Mouse (Mus musculus) MEL (cell line): Measurements from ENCODE around the gene Lmntd1. TPM values are rescaled to one million over a fixed set of nuclear protein-coding genes. Genes with fewer than 3 reads are reported as not detected.

Experiments
- DNase-seq: peaks from one replicate; pipeline ENCODE4 v3.0.0; 2011; ENCODE audit warnings: low read depth, low spot score
- H3K27ac ChIP-seq: 2 replicates; pipeline ENCODE4 v1.5.1; 2012; ENCODE audit warnings: low read depth, mild to moderate bottlenecking, control low read depth, low read length, moderate library complexity; ENCODE audit not compliant: control insufficient read depth
- H3K27me3 ChIP-seq, 2 experiments: fragments of 150-350 bp in 1 of 2; sonication (generic) in 1 of 2; 2 replicates each; pipeline ENCODE4 v1.6.1; 2012; ENCODE audit warnings: low read length in 2 of 2, mild to moderate bottlenecking in 2 of 2, improper control_type of control experiment in 1 of 2, moderate library complexity in 1 of 2; ENCODE audit not compliant: insufficient read depth in 2 of 2, control insufficient read depth in 1 of 2
- H3K36me3 ChIP-seq, 2 experiments: 2 replicates each; pipeline ENCODE4 v1.6.1; 2012 to 2014; ENCODE audit warnings: low read length in 2 of 2, improper control_type of control experiment in 1 of 2, inconsistent platforms in 1 of 2, mild to moderate bottlenecking in 1 of 2; ENCODE audit not compliant: insufficient read depth in 2 of 2, control insufficient read depth in 1 of 2
- H3K4me1 ChIP-seq, 2 experiments: fragments of 150-350 bp in 1 of 2; sonication (generic) in 1 of 2; 2 replicates each; pipeline ENCODE4 v1.6.1; 2012; ENCODE audit warnings: low read length in 2 of 2, improper control_type of control experiment in 1 of 2, mild to moderate bottlenecking in 1 of 2; ENCODE audit not compliant: insufficient read depth in 2 of 2, control insufficient read depth in 1 of 2
- H3K4me3 ChIP-seq, 2 experiments: fragments of 150-350 bp in 1 of 2; sonication (generic) in 1 of 2; 2 replicates each; pipeline ENCODE4 v1.5.1; 2012; ENCODE audit warnings: low read depth in 2 of 2, low read length in 2 of 2, mild to moderate bottlenecking in 2 of 2, moderate library complexity in 2 of 2, control low read depth in 1 of 2, improper control_type of control experiment in 1 of 2; ENCODE audit not compliant: control insufficient read depth in 1 of 2, insufficient read depth in 1 of 2
- H3K79me2 ChIP-seq: 2 replicates; pipeline ENCODE4 v1.6.1; 2012; ENCODE audit warnings: mild to moderate bottlenecking, low read length, moderate library complexity; ENCODE audit not compliant: control insufficient read depth, poor library complexity, insufficient read depth
- H3K9ac ChIP-seq: 2 replicates; pipeline ENCODE4 v1.6.1; 2012; ENCODE audit warnings: low read depth, mild to moderate bottlenecking, control low read depth, low read length, moderate library complexity; ENCODE audit not compliant: control insufficient read depth, poor library complexity, severe bottlenecking
- H3K9me3 ChIP-seq: fragments of 150-350 bp; sonication (generic); replicated peaks from 2 replicates; pipeline ENCODE4 v1.6.1; 2012; ENCODE audit warnings: mild to moderate bottlenecking, low read length, improper control_type of control experiment, moderate library complexity; ENCODE audit not compliant: insufficient read depth
- ELF1 ChIP-seq: IDR thresholded peaks from 2 replicates; pipeline ENCODE4 v1.6.1; 2014; ENCODE audit warnings: low read depth, mild to moderate bottlenecking, inconsistent platforms, low read length, improper control_type of control experiment, moderate library complexity
- ETS1 ChIP-seq: IDR thresholded peaks from 2 replicates; pipeline ENCODE4 v1.6.1; 2012; ENCODE audit warnings: low read depth, mild to moderate bottlenecking, inconsistent platforms, low read length, improper control_type of control experiment, moderate library complexity
- GABPA ChIP-seq: IDR thresholded peaks from 2 replicates; pipeline ENCODE4 v1.6.1; 2012; ENCODE audit warnings: low read depth, mild to moderate bottlenecking, inconsistent platforms, low read length, improper control_type of control experiment, moderate library complexity
- GATA1 ChIP-seq: IDR thresholded peaks from 2 replicates; pipeline ENCODE4 v1.6.1; 2011; ENCODE audit warnings: low read depth, low read length, improper control_type of control experiment
- KAT2A ChIP-seq: conservative IDR thresholded peaks from 2 replicates; pipeline ENCODE4 v1.6.1; 2012; ENCODE audit warnings: low read depth, low read length, improper control_type of control experiment, inconsistent platforms
- MAFK ChIP-seq: IDR thresholded peaks from 2 replicates; pipeline ENCODE4 v1.6.1; 2011; ENCODE audit warnings: low read depth, mild to moderate bottlenecking, low read length, improper control_type of control experiment, borderline replicate concordance
- MAX ChIP-seq: IDR thresholded peaks from 2 replicates; pipeline ENCODE4 v1.6.1; 2011; ENCODE audit warnings: low read length, improper control_type of control experiment
- MEF2A ChIP-seq: IDR thresholded peaks from 2 replicates; pipeline ENCODE4 v1.6.1; 2014; ENCODE audit warnings: low read depth, mild to moderate bottlenecking, inconsistent platforms, low read length, improper control_type of control experiment; ENCODE audit not compliant: poor library complexity, insufficient replicate concordance, severe bottlenecking; ENCODE audit errors: extremely low read depth
- MXI1 ChIP-seq: IDR thresholded peaks from 2 replicates; pipeline ENCODE4 v1.6.1; 2011; ENCODE audit warnings: mild to moderate bottlenecking, low read depth, low read length, improper control_type of control experiment
- MYB ChIP-seq: IDR thresholded peaks from 2 replicates; pipeline ENCODE4 v1.6.1; 2011; ENCODE audit warnings: mild to moderate bottlenecking, low read depth, low read length, improper control_type of control experiment
- MYC ChIP-seq: IDR thresholded peaks from 2 replicates; pipeline ENCODE4 v1.6.1; 2011; ENCODE audit warnings: low read depth, mild to moderate bottlenecking, low read length, improper control_type of control experiment, moderate library complexity
- NELFE ChIP-seq: IDR thresholded peaks from 2 replicates; pipeline ENCODE4 v1.6.1; 2011; ENCODE audit warnings: low read depth, low read length, improper control_type of control experiment
- POLR2A ChIP-seq, 2 experiments: IDR thresholded peaks; 2 replicates each; pipeline ENCODE4 v1.6.1; 2011 to 2012; ENCODE audit warnings: low read length in 2 of 2, mild to moderate bottlenecking in 2 of 2, control low read depth in 1 of 2, improper control_type of control experiment in 1 of 2, low read depth in 1 of 2, moderate library complexity in 1 of 2; ENCODE audit not compliant: control insufficient read depth in 1 of 2, insufficient read depth in 1 of 2, poor library complexity in 1 of 2
- POLR2AphosphoS2 ChIP-seq: IDR thresholded peaks from 2 replicates; pipeline ENCODE4 v1.6.1; 2011; ENCODE audit warnings: low read length, improper control_type of control experiment
- RAD21 ChIP-seq: IDR thresholded peaks from 2 replicates; pipeline ENCODE4 v1.6.1; 2011; ENCODE audit warnings: mild to moderate bottlenecking, low read depth, low read length, improper control_type of control experiment
- SIN3A ChIP-seq: IDR thresholded peaks from 2 replicates; pipeline ENCODE4 v1.6.1; 2012; ENCODE audit warnings: low read length, improper control_type of control experiment, inconsistent platforms
- TAL1 ChIP-seq: IDR thresholded peaks from 2 replicates; pipeline ENCODE4 v1.6.1; 2012; ENCODE audit warnings: mild to moderate bottlenecking, inconsistent platforms, low read length, moderate library complexity, mixed read lengths
- TBP ChIP-seq: IDR thresholded peaks from 2 replicates; pipeline ENCODE4 v1.8.0; 2011; ENCODE audit warnings: low read depth, low read length, improper control_type of control experiment
- USF1 ChIP-seq: IDR thresholded peaks from 2 replicates; pipeline ENCODE4 v1.6.1; 2014; ENCODE audit warnings: low read depth, mild to moderate bottlenecking, inconsistent platforms, low read length, improper control_type of control experiment, moderate library complexity
- USF2 ChIP-seq, 2 experiments: IDR thresholded peaks; 2 replicates each; pipeline ENCODE4 v1.6.1; 2011 to 2012; ENCODE audit warnings: improper control_type of control experiment in 2 of 2, low read length in 2 of 2, borderline replicate concordance in 1 of 2, inconsistent platforms in 1 of 2, low read depth in 1 of 2, mild to moderate bottlenecking in 1 of 2; ENCODE audit not compliant: insufficient read depth in 1 of 2
- ZC3H11A ChIP-seq: IDR thresholded peaks from 2 replicates; pipeline ENCODE4 v1.6.1; 2012; ENCODE audit warnings: low read depth, mild to moderate bottlenecking, inconsistent platforms, low read length, improper control_type of control experiment
- polyA plus RNA-seq, 2 experiments: library from polyadenylated mRNA; stranded (reverse) in 1 of 2; unstranded in 1 of 2; fragments of >175 nt in 1 of 2; fragments of >200 nt in 1 of 2; gene quantifications; 2 replicates each; pipeline versions ENCODE4 v1.2.1 to v1.2.4; 2012; ENCODE audit warnings: low replicate concordance in 2 of 2, low read depth in 1 of 2; ENCODE audit not compliant: insufficient read length in 2 of 2, insufficient read depth in 1 of 2, missing spikeins in 1 of 2
- total RNA-seq: library from RNA; depleted of rRNA; stranded (reverse); fragments of 300-350 nt; gene quantifications from 2 replicates; pipeline ENCODE4 v1.2.3, GENCODE M21; 2012

The Lmntd1 gene
- total and polyA plus RNA-seq, 3 experiments: not detected

DNA sequence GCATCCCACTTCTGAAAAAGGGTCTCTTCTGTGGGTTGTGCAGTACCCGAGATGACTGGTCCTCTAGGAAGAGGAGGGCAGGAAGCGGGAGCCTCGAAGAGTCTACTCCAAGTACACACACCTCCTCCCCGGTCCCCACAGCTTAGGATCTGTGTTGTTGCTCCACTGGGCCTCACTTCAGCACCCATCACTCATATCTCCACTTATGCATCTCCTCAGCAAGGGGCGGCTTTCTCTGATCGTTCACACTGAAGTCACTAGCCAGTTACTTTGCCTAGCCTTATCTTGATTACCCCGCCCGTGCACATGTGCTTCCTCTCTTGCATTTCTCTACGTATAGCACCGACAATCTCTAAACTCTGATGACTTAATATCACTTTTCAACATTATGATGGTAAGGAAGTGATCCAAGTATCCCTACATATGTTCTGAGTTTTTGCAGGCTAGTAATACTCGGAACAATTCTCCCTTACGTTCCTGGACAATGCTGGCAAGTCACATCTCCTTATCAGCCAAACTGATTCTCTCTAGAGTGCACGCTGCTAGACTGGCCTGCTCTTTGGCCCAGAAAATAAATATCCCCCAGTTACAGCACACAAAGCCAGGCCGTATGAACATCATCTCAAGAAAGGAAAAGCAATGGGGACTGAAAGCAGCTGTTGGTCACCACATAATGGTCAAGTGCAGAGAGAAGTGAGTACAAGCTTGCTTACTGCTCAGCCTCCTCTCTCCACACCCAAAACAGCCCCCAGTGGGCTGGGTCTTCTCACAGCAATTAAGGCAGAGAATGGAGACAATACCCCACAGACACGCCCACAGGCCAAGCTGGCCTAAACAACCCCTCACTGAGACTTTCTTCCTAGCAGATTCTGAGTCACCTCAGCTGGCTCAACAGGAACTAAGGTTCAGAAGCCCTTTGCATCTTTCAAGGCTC is 56.8 kb downstream of the Lmntd1 start:
- H3K9me3 ChIP-seq: no peaks in the 10 kb centered on the region
- no peak overlapping the region for H3K4me3 ChIP-seq
- H3K27me3 ChIP-seq: no peaks in the 10 kb centered on the region
- DNase-seq: peak; percentile 31
- no peaks in the 10 kb centered on the region for H3K4me1 ChIP-seq
- H3K9ac ChIP-seq: no peak overlapping the region
- no peak overlapping the region for H3K27ac ChIP-seq
- 0 out of 2 replicates have a peak, but pooled peaks have one; percentile 14 for TF ChIP-seq ETS1
- TF ChIP-seq POLR2A (IDR thresholded peaks at IDR 0.05; ENCODE audit: control insufficient read depth in 1 of 2, insufficient read depth in 1 of 2, low read depth in 1 of 2, low read length in 2 of 2, poor library complexity in 1 of 2): no peak
- TF ChIP-seq MYB: no peak
- no peaks in the 10 kb centered on the region for H3K79me2 ChIP-seq
- no peaks in the 10 kb centered on the region for H3K36me3 ChIP-seq

DNA sequence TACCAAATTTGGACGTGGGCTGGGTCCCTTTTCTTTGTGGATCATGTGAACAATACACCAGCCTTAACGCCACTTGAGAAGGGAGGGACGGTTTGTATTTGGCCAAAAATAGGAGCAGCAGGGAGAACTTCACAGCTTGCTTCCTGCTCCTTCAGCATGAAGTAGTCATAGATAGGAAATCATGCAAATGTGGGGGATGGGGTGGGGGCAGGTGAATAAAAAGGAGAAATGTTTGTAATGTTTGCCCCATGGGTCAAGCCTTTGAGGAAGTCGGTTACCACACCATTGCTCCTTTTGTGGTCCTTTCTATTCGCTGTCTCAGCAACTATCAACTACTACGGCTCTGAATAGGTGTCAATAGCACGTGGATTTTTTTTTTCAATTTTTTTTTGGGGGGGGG is 60.9 kb downstream of the Lmntd1 start:
- no peak for DNase-seq
- Histone ChIP-seq H3K4me3 (no peak overlapping the region), H3K27me3 (no peaks in the 10 kb centered on the region), H3K79me2 (no peaks in the 10 kb centered on the region), H3K36me3 (no peaks in the 10 kb centered on the region), H3K9me3 (no peaks in the 10 kb centered on the region), H3K27ac (no peak overlapping the region), H3K9ac (no peak overlapping the region), H3K4me1 (no peaks in the 10 kb centered on the region)
- no peak for TF ChIP-seq USF1
- no peak for TF ChIP-seq MAX
- no peak for TF ChIP-seq MXI1
- TF ChIP-seq RAD21: no peak
- TF ChIP-seq MYC: no peak
- TF ChIP-seq NELFE: no peak
- no peak for TF ChIP-seq ZC3H11A
- no peak for TF ChIP-seq TAL1
- no peak for TF ChIP-seq ELF1
- TF ChIP-seq MAFK: no peak
- no peak for TF ChIP-seq ETS1
- TF ChIP-seq SIN3A: no peak

DNA sequence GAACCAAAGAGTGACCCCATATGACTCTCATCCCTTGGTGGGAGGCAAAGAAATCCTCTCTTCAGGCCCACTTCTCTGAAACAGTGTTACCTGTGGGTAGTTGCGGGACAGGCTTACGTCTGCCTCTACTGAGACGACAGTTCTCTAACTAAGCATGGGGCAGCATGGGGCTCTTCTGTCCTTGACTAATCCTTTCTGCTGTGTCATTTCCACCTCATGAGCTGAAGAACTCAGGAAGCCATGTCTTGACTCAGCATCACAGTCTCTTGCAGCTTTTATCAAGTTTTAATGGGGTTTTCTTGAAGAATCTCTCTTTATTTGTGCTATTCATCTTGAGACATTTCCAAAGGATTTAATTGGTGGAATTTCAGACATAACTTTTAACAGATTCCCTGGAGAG is 61.3 kb downstream of the Lmntd1 start:
- Histone ChIP-seq H3K4me1 (no peaks in the 10 kb centered on the region), H3K36me3 (no peaks in the 10 kb centered on the region), H3K27me3 (no peaks in the 10 kb centered on the region), H3K4me3 (no peak overlapping the region), H3K79me2 (no peaks in the 10 kb centered on the region), H3K27ac (no peak overlapping the region), H3K9me3 (no peaks in the 10 kb centered on the region), H3K9ac (no peak overlapping the region)
- DNase-seq: no peak
- TF ChIP-seq TBP: no peak
- TF ChIP-seq MEF2A: no peak
- no peak for TF ChIP-seq POLR2AphosphoS2
- TF ChIP-seq POLR2A (IDR thresholded peaks at IDR 0.05; ENCODE audit: control insufficient read depth in 1 of 2, insufficient read depth in 1 of 2, low read depth in 1 of 2, low read length in 2 of 2, poor library complexity in 1 of 2): no peak
- no peak for TF ChIP-seq USF2 (IDR thresholded peaks at IDR 0.05; ENCODE audit: borderline replicate concordance in 1 of 2, insufficient read depth in 1 of 2, low read depth in 1 of 2, low read length in 2 of 2)
- no peak for TF ChIP-seq TAL1
- no peak for TF ChIP-seq GABPA
- TF ChIP-seq GATA1: no peak
- TF ChIP-seq KAT2A: no peak
